Mouse (Mus musculus) c-Kit-positive CD71-positive TER-119-positive erythroid progenitor cells, embryonic 14.5 days (primary cell): ENCODE data around the gene Map4k3.
"Not testable (repeated sequence)": the region's sequence is repeated elsewhere in the genome, so short reads cannot be mapped to it uniquely, and the experiment has no call there.

Source experiments
- DNase-seq: peaks from one replicate; pipeline ENCODE4 v3.0.0-alpha.2; 2013; ENCODE audit warnings: low spot score

Gene Map4k3

GRCm38 (mm10) chr17:80728062-80728858 lies at the start of gene Map4k3:
Map4k3 (minus strand) TSS chr17:80728485.
- peak; percentile 19 for DNase-seq

GRCm38 (mm10) chr17:80777581-80777980 lies 49.3 kb upstream of the Map4k3 start:
- DNase-seq = no peak

GRCm38 (mm10) chr17:80775178-80775788 lies 47.0 kb upstream of the Map4k3 start:
- no peak for DNase-seq

- DNase-seq = no peak
These were observed 44.5 kb upstream of the Map4k3 start for GRCm38 (mm10) chr17:80772545-80773453.

- no peak for DNase-seq
These were observed 41.8 kb upstream of the Map4k3 start for GRCm38 (mm10) chr17:80770065-80770464.

- no peak for DNase-seq
These were observed 36.9 kb upstream of the Map4k3 start for GRCm38 (mm10) chr17:80765204-80765603.

GRCm38 (mm10) chr17:80763065-80763681 lies 34.9 kb upstream of the Map4k3 start:
- no peak for DNase-seq

GRCm38 (mm10) chr17:80762391-80763040 lies 34.2 kb upstream of the Map4k3 start:
- no peak for DNase-seq

- not testable (repeated sequence) for DNase-seq
These were observed 32.9 kb upstream of the Map4k3 start for GRCm38 (mm10) chr17:80761191-80761590.

- DNase-seq = no peak
These were observed 32.3 kb upstream of the Map4k3 start for GRCm38 (mm10) chr17:80760344-80761145.

GRCm38 (mm10) chr17:80756043-80756442 lies 27.8 kb upstream of the Map4k3 start:
- DNase-seq = no peak

GRCm38 (mm10) chr17:80755076-80755871 lies 27.0 kb upstream of the Map4k3 start:
- no peak for DNase-seq

GRCm38 (mm10) chr17:80754589-80754988 lies 26.3 kb upstream of the Map4k3 start:
- no peak for DNase-seq

GRCm38 (mm10) chr17:80752466-80752865 lies 24.2 kb upstream of the Map4k3 start:
- no peak for DNase-seq

- DNase-seq = no peak
These were observed 11.1 kb upstream of the Map4k3 start for GRCm38 (mm10) chr17:80739421-80739820.

GRCm38 (mm10) chr17:80734700-80735099 lies 6.4 kb upstream of the Map4k3 start:
- DNase-seq = no peak

- no peak for DNase-seq
These were observed 5.0 kb upstream of the Map4k3 start for GRCm38 (mm10) chr17:80733121-80733800.

GRCm38 (mm10) chr17:80732256-80732655 lies 4.0 kb upstream of the Map4k3 start:
- no peak for DNase-seq

GRCm38 (mm10) chr17:80730283-80730682 lies 2.0 kb upstream of the Map4k3 start:
- not testable (repeated sequence) for DNase-seq
